Mouse (Mus musculus) retina, postnatal 1 day (tissue): Measurements from ENCODE around the gene Gm28042.

ENCODE experiments used
- DNase-seq: peaks from one replicate; pipeline ENCODE4 v3.0.0-alpha.2; 2012

The Gm28042 gene

DNA sequence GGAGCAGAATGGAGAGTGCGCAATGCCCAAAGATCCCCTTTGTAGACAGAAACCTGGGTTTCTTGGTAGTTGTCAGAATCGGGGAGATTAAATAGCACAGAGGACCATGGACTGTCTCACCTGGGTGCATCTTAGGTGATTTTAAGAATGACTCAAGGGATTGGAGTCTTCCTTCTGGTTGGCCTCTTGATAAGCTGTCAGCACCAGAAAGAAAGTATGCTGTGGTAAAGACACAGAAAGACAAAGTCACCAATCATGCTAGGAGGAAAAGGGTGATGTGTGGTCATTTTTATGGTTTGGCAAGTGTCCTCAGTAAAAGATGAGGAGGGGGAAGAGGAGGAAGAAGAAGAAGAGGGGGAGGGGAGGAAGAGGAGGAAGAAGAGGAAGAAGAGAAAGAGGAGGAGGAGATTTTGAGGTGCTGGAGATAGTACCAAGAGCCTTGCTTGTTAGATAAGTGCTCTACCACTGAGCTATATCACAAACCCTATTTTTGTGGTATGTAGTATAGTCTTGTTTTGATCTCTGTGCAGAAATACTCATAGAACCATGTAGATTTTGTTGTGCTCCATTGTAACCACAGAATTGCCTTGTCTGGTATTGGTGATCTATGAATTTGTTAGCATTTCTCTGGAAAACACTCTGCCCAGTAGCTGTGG lies 13.3 kb upstream of the Gm28042 start:
- DNase-seq, result no peak

DNA sequence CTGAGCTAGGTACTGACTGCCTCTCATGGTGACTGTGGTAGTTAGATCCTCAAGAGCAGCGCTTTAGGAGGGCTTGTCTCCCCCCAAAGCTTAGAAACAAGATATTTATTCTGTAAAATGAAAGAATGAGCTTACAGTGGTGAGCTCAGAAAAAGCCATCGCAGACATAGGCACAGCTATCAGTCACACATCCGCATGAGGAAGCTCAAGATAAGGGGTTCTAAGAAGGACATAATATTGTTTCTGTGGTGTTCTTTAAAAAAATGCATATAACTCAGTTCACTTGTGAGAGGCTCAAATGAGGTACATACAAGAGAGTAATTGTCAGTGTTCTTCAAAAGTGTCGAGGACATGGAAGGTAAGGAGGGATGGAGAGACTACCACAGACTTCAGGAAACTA lies 11.4 kb upstream of the Gm28042 start:
- DNase-seq, result no peak

- no peak for DNase-seq
Observed at GRCm38 (mm10) chr2:120017599-120017998, 9.7 kb upstream of the Gm28042 start.

DNA sequence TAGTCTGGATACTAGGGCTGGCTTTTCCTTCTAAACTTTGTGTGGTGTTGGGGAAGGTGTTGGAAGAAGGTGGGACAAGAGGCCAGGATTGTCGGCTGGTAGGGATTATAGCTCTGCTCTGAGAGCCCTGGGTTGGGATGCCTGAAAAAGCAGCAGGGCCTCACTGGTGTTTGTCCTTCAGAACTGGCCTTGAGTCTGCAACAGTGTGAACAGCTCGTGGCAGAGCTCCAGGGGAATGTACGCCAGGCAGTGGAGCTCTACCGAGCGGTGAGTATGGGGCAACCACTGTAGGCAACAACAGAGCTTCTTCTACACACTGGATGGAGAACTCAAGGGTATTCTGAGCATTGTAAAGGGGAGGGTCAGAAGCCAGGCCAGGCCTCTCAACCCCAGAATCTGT lies 3.0 kb upstream of the Gm28042 start:
- DNase-seq, result no peak

- peak; percentile 40 for DNase-seq
Observed at GRCm38 (mm10) chr2:120027950-120028331, 648 bp downstream of the Gm28042 start.

DNA sequence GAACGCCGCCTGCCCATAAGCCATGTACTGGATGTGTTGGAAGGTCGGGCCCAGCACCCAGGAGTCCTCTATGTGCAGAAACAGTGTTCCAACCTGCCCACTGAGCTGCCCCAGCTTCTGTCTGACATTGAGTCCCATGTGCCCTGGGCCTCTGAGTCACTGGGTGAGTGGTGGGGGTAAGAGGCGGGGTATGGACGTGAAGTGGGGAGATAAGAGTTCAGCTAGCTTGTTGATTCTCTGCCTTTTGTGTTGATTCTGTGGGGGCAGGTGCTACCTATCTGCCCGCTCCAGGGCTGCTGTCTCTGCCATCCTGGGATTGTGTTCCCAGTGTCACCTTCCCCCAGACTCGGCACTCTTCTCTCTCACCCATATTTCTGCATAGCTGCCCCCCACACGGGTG lies 3.1 kb downstream of the Gm28042 start:
- no peak for DNase-seq

DNA sequence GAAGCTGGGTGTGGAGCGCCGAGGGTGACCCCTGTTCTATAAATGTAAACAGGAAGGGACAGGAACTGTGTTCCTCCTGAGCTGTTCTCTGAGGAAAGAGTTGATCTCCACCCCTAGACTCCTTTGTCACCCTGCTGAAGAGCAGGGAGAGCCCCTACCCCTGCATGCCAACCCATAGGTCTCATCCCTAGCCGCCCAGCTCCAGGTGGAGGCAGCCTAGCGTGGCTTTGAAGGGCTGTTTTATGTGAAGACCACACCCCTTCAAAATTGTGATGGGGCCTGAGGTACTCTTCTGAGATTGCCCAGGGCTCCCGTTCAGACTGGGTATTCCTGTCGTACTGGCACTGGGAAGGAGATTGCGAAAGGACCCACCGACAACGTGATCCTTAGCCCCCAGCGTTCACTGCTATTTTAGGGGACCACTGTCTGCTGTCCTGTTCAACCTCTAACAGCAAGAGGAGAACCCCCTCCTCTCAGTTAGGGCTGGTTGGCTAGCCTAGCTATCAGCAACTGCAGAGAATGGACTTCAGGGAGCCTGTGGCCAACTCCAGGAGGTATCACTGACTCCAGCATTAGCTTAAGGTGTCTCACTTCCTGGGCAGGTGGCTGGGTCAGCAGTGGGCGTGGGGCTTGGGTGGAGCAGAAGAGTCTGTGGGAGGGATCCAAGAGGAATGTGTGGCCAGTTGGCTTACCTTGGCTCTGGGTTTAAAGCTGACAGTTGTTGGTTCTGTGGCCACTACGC lies 5.6 kb downstream of the Gm28042 start, which contains the start of gene Pla2g4b:
Pla2g4b (plus strand) TSS at position 692 of the 742 bp plus-strand sequence.
- DNase-seq, result no peak

DNA sequence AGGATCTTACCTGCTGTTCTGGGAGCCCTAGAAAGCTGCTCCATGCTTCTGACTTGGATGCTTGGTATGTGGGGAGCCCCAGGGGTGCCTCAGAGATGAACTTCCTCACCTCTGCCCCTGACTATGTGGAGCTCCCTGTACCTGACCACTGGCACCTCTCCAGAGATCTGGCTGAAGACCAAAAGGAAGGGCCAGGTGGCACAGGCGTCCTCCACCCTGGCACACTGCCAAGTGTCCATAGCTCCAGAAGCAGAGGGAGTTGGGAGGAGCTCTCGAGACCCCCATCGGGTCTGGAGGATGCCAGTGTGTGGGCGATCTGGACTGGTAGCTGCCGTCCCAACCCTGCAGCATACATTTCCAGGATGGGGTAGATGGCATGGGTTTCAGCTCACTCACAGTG lies 6.4 kb downstream of the Gm28042 start:
- no peak for DNase-seq

DNA sequence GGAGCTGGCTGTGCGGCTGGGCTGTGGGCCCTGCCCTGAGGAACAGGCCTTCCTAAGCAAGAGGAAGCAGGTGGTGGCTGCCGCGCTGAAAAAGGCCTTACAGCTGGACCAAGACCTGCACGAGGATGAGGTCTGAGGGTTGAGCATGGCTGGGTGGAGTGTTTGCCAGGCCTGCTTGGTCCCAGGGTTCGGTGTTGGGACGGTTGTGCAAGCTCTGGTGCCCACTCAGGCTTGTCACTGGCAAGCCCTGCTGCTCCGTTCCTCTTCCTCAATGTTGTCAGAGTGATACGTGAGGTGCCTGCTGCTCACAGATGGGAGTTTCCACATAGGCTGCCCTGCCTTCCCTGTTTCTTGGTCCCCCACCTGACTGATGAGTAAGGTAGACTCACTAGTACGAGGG lies 10.5 kb downstream of the Gm28042 start:
- DNase-seq, result no peak

DNA sequence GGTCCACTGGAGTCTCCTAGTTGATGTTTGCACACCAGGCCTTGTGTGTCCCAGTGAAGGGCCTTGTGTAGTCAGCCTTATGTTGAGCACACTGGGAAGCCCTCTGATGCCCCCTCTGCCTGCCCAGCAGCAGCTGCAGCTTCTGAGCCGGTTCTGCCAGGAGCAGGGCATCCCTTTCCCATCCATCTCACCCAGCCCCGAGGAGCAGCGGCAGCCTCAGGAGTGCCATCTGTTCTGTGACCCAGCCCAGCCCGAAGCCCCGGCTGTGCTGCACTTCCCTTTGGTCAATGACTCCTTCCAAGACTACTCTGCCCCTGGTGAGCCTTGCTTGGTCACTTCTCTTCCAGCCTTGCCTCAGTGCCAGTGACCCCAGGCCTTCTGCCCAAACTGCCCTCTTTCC lies 13.7 kb downstream of the Gm28042 start:
- DNase-seq, result no peak

DNA sequence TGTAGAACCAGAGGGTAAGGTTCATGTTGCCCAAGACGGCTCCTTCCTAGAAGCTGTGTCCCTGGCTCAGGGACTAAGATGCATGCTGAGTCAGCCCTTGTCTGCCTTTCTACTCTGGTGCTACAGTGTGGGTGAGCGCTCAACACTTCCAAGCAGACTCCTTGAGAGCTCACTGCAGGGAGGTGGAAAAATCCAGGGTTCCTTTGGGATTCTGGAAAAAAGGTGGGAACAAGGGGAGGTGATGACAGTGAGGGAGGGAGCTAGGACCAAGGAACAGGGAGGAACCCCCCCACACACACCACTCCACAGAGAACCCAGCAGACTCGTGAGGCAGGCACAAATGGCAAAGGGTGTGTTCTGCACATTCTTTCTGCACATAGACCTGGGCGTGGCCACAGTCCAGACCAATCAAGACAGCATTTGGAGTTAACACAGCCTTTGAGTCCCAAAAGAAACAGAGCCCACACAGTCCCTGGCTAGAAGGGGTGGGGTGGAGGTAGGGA lies 16.9 kb downstream of the Gm28042 start:
- no peak for DNase-seq

GRCm38 (mm10) chr2:120044676-120045075 lies 17.4 kb downstream of the Gm28042 start:
- DNase-seq, result no peak

- DNase-seq, result no peak
Observed at GRCm38 (mm10) chr2:120046486-120047310, 19.4 kb downstream of the Gm28042 start.

DNA sequence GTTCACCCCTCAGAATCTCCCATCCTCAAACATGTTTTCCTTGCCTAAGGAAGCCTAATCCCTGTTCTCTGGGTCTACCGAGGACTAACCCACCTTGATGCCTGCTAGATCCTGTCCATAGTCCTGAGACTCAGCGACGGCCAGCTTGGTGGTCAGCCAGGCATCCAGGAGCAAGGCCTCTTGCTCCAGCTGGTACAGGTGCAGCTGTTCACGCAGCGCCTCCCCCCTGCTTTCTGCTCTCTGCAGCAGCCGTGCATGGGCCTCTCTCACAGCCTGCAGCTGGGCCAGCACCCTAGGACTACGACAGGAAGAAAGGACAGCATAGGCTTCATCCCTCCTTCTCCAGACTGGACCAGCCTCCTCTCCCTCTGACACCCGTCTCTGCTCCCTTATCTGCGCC lies 20.9 kb downstream of the Gm28042 start:
- no peak for DNase-seq

DNA sequence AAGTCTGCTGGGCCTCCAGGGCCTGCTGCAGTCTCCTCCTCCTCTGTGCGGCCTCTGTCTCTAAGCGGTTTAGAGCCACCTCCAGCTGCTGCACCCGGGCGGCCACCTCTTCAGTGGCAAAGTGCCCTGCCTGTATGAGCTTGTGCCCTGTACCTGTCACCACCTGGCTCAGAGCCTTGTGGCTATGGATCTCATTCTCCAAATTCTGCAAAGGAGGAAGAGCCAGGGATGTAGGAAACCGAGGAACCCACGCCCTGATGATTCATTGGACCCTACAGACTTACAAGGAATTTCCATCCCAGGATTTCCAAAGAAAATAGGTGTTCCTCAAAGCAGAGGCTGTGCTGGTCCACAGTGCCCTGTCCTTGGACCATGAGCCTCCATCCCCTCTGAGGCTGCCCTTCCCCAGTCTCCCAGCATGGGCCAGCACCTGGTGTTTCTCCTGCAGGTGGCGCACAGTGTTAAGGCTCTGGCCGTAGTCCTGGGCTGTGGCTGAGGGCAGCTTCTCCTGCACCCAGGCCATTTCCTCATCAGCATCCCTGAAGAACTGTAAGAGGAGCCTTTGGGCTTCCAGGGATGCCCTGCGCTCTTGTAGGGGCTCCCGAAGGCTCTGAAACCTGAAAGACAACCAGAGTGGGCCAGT lies 22.5 kb downstream of the Gm28042 start:
- DNase-seq, result peak; percentile 34

DNA sequence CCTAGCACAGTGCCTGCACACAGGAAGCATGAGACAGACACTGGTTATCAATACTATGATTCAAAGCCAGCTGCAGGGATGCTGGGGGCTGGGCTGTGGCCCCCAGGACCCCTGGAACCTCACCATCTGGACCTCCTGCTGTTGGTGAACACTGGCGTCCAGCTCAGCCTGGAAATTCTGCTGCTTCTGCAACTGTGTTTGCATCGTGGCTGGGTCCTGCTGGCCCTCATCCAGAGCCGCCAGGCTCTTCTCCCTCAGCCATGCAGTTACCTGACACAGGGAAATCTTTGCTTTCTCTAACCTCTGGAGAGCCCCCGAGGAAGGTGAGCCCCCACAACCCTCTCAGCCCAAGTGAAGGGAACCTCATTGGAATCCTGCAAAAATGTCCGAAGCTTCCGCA lies 24.1 kb downstream of the Gm28042 start:
- no peak for DNase-seq

DNA sequence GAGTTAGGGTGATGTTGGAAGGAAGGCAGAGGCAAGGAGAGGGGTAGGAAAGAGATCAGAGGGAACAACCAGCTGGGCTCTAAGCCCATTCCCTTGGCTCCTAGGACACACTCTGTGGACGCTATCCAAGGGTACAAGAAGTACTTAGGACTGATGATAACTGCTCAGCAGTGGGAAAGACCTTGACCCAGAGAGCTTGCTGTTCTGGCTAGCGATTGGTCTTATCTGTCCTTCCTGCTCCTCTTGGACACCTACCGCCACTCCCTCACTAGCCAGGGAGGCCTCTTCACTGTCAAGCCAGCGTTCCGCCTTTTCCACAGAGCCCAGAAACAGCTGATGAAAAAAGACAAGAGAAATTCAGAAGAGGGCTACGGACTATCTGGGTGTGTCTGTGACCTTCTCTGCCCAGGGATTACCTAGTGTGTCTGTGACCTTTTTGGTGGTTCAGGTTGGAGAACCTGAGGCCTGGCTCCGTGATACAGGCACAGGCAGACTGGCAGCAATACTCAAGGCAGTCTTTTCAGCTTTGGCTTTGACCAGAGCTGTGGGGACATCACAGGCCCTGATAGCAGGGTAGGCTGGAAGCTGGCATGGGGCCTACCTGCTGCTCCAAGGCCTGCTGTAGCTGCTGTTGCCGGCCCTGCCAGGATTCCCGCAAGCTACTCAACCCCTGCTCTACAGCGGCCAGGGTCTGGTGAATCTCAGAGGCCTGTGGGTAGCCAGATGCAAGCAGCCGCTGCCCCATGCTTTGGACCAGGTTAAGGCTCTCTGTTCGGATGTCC lies 27.7 kb downstream of the Gm28042 start:
- DNase-seq, result no peak

DNA sequence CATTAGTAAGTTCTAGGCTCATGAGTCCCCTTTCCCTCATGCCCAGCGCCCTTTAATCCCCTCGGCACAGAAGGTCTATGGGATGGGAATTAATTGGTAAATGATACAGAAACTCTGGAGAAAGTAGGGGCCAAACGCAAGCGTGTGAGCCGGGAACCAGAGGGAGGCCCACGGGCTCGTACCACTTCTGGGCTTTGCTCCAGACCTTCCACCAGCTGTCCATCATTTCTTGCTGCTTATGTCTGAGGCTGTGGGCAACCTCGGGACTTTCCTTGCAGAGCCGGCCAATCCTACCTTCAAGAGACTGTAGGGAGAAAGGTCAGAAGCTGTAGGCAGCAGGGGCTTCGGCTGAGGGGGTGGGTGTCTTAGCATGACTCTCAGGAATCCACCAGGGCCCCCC lies 28.6 kb downstream of the Gm28042 start:
- no peak for DNase-seq

DNA sequence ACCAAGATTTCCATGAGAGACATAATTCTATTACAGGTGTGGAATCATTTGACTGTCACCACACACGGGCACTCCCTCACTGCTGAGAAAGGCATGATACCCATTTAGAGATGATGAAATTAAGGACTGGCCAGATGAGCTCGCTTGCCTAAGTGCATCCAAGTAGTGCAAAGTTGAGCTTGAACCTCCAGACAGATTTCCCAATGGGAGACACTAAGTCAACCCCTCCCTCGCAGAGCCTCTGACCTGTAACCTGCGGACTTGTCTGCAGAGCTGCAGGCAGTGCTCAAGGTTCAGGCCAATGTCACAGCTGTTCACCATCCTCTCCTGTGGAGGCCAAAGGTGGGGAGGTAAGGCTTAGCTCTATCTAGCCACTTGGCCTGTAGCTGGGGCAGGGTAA lies 31.5 kb downstream of the Gm28042 start:
- DNase-seq, result no peak

- no peak for DNase-seq
Observed at GRCm38 (mm10) chr2:120059466-120059865, 32.2 kb downstream of the Gm28042 start.

DNA sequence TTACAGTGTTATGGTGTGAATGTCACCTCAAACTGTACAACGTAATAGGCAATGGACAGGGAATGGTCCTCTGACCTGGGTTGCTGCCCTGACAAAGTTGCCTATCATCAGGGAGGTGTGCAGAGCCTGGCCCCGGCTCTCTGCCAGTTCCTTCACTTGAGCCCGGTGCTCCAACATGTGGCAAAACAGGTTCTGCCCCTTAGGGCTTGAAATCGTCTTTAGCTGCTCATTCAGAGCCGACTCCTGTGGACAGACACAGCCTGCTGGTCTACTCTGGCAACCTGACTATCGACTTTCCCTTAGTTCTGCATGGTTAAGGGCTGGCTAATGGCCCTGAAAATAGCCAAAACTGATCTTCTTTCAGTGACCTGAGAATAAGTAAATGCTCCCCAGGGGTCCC lies 32.9 kb downstream of the Gm28042 start:
- peak; percentile 10 for DNase-seq

- peak; percentile 9 for DNase-seq
Observed at GRCm38 (mm10) chr2:120060651-120061050, 33.4 kb downstream of the Gm28042 start.
